ENCODE assay signal across 12 mouse cellular contexts in the genomic region with DNA sequence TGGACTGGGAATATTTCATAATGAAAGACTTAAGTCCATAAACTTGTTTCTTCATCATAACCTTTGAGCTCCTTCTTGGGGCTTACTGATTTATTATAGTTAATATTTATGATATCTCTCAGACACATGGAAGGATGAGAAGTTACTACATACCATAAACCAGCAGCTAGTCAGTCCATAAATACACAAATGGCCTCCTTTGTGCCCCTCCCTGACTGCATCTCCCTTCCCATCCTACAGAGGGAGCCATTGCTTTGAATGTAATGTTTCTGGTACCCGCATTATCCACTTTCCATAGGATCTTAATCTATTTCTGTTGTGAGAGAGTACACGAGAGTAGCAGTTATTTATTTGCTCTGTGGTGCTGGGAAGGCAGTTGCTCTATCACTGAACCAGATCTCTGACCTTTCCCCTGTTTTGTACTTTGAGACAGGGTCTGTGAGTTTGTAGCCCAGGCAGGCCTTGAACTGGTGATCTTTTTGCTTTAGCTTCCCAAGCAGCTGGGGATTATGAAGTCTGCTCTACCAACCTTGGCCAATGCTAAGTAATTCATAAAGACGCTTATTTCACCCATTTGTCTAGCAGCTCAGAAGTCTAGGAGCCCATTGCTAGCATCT. TPM values are rescaled to one million over a fixed set of nuclear protein-coding genes. Genes with fewer than 3 reads are reported as not detected.
A peak's percentile ranks its signal among the peaks of the same experiment; 100 is the strongest.
DNase-seq lines count a peak whose midpoint lies in the region; TF ChIP-seq lines count a peak whose summit lies in the region.
"Had no signal": no experiment of that assay in that cellular context is flagged by ENCODE, and none has a peak within 500 bp of the region (broad histone marks: within the 10 kb centered on the region; RNA-seq: fewer than 3 reads in every experiment).

No protein-coding gene starts in this region.

- no peak overlapping the region for H3K9ac ChIP-seq in heart, adult 2 months (ENCODE audit: low read depth, low read length)
- H3K9ac ChIP-seq: limb, embryonic 13.5 days had no signal

- 0 out of 2 replicates have a peak, but pooled peaks cover 2% of the 10 kb centered on the region for H3K79me2 ChIP-seq in heart, adult 2 months (replicated peaks; ENCODE audit: control insufficient read depth, insufficient read depth, low read length)

- H3K36me3 ChIP-seq in heart, adult 2 months (ENCODE audit: control insufficient read depth, insufficient read depth, low read length) = no peaks in the 10 kb centered on the region
- H3K36me3 ChIP-seq: limb, embryonic 13.5 days had no signal

- no peak for DNase-seq in heart, adult 2 months
- DNase-seq in heart, postnatal 14 days = no peak
- peak; percentile 28 for DNase-seq in thymus, postnatal 25 days
- no peak for DNase-seq in thymus, adult 18-20 months
- DNase-seq in urinary bladder, postnatal 25 days (ENCODE audit: low spot score) = no peak
- no peak for DNase-seq in urinary bladder, postnatal 10 days (ENCODE audit: low spot score)
- no peak for DNase-seq in ovary, postnatal 10 days (ENCODE audit: low spot score)
- DNase-seq: right cerebral cortex, postnatal 4 days had no signal

- peak; percentile 70 for TF ChIP-seq CTCF in heart, adult 2 months (IDR thresholded peaks at IDR 0.05)

- TF ChIP-seq POLR2A in heart, adult 2 months (IDR thresholded peaks at IDR 0.05; ENCODE audit: insufficient read depth, low read depth, low read length) = no peak

- intact Hi-C loops in heart, adult 2 months (cut with DNase I) = loop anchor here (5.0 kb wide), 2 partner anchors 442 to 827 kb away; a partner anchor contains a TSS
- intact Hi-C loops in heart, postnatal 14 days (cut with DNase I) = no loop called here

- WGBS in heart, adult 2 months = 75% methylated on average over 3 of the region's 3 CpGs

- no peaks in the 10 kb centered on the region for H3K27me3 ChIP-seq in heart, adult 2 months (ENCODE audit: control insufficient read depth, insufficient read depth, low read length)
- H3K27me3 ChIP-seq: limb, embryonic 13.5 days had no signal

- no peak overlapping the region for H3K4me3 ChIP-seq in heart, adult 2 months
- no peak overlapping the region for H3K4me3 ChIP-seq in brown adipose tissue, adult 24 weeks (ENCODE audit: insufficient read depth, low read depth, low read length)
- H3K4me3 ChIP-seq: limb, embryonic 13.5 days had no signal

- H3K4me1 ChIP-seq in heart, adult 2 months (ENCODE audit: control insufficient read depth, insufficient read depth, low read length) = peaks cover 1% of the 10 kb centered on the region; the same call in 1 of the 2 replicates
- H3K4me1 ChIP-seq in brown adipose tissue, adult 24 weeks (ENCODE audit: control insufficient read depth, insufficient read depth, insufficient read length, low read length) = peaks cover 4% of the 10 kb centered on the region

- TF ChIP-seq EP300 in heart, adult 2 months (IDR thresholded peaks at IDR 0.05; ENCODE audit: insufficient read depth, low read depth, low read length) = no peak

- no peak overlapping the region for H3K27ac ChIP-seq in heart, adult 2 months
- H3K27ac ChIP-seq in brown adipose tissue, adult 24 weeks (replicated peaks; ENCODE audit: low read depth, low read length) = peak overlapping the region; percentile 95
- H3K27ac ChIP-seq: limb, embryonic 13.5 days had no signal

RNA-seq across cellular contexts. Expression of a gene that starts 4.0 kb away (rescaled TPM):
- total RNA-seq in heart, adult 2 months (2021) = 10 to 100 TPM in 1 of 2 experiments, 1 to 10 TPM in 1; 8.2 to 10.1 TPM
- 10.5 and 11.2 TPM in 2 replicates for polyA plus RNA-seq in heart, adult 2 months (2012; rRNA removed)
- 10 to 100 TPM in 1 of 2 experiments, 1 to 10 TPM in 1; 8.8 to 13.1 TPM for total RNA-seq in heart, postnatal 14 days (2021)
- 77.1 and 106 TPM in 2 replicates for polyA plus RNA-seq in brown adipose tissue, adult 24 weeks (2012; ENCODE audit: insufficient read depth, insufficient read length, missing spikeins)

RNA-seq across cellular contexts. Expression of a gene that starts 4.2 kb away (rescaled TPM):
- total RNA-seq in heart, adult 2 months (2021) = 10 to 100 TPM; 10.7 to 10.8 TPM
- polyA plus RNA-seq in heart, adult 2 months (2012; rRNA removed) = 19.1 and 29.1 TPM in 2 replicates
- 10 to 100 TPM; 11.0 to 13.8 TPM for total RNA-seq in heart, postnatal 14 days (2021)
- 27.9 and 30.4 TPM in 2 replicates for polyA plus RNA-seq in brown adipose tissue, adult 24 weeks (2012; ENCODE audit: insufficient read depth, insufficient read length, missing spikeins)

RNA-seq across cellular contexts. Expression of a gene that starts 4.4 kb away (rescaled TPM):
- total RNA-seq in heart, adult 2 months (2021) = under 1 TPM; 0.66 to 0.86 TPM
- polyA plus RNA-seq in heart, adult 2 months (2012; rRNA removed) = 2.4 TPM in 1 of 2 replicates, not detected in the other
- 1 to 10 TPM in 1 of 2 experiments, under 1 TPM in 1; 0.85 to 1.2 TPM for total RNA-seq in heart, postnatal 14 days (2021)
- not detected in 2 replicates for polyA plus RNA-seq in brown adipose tissue, adult 24 weeks (2012; ENCODE audit: insufficient read depth, insufficient read length, missing spikeins)
- polyA plus RNA-seq: adrenal gland, adult 2 months; midbrain, embryonic 16.5 days had no signal

RNA-seq across cellular contexts. Expression of a gene that starts 53.9 kb away (rescaled TPM):
- total RNA-seq in heart, adult 2 months (2021) = 10 to 100 TPM; 10.0 to 11.3 TPM
- polyA plus RNA-seq in heart, adult 2 months (2012; rRNA removed) = 12.6 and 14.7 TPM in 2 replicates
- total RNA-seq in heart, postnatal 14 days (2021) = 1 to 10 TPM; 7.1 to 9.5 TPM
- polyA plus RNA-seq in brown adipose tissue, adult 24 weeks (2012; ENCODE audit: insufficient read depth, insufficient read length, missing spikeins) = not detected in 2 replicates
- total RNA-seq: adrenal gland, adult 2 months had no signal
- polyA plus RNA-seq: midbrain, embryonic 16.5 days had no signal
